Mouse (Mus musculus) natural killer cell, adult 2 months (primary cell): Measurements from ENCODE around the gene B4galnt3.

Experiments used
- DNase-seq, 2 experiments: peaks; one replicate each; pipeline ENCODE4 v3.0.0; 2022; ENCODE audit warnings: low spot score in 2 of 2

B4galnt3 gene

DNA sequence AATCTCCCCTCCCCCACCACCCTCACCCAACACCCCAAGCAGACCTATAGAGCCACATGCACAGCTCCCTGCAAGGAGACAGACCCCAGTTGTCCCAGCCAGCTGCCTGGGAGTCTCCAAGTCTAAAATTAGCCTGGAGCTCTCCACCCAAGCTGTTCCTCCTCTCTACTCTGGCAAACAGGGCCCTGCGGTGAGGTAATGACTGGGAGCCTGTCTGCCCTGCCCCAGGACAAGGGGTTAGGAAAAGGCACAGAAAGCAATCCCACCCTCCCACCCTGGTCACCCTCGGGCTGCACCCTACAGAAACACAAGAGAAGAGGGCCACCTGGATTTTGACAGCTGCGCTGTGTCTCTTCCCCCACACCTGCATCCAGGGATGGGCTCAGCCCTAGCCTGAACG is 19.5 kb downstream of the B4galnt3 start:
- DNase-seq, result no peak

DNA sequence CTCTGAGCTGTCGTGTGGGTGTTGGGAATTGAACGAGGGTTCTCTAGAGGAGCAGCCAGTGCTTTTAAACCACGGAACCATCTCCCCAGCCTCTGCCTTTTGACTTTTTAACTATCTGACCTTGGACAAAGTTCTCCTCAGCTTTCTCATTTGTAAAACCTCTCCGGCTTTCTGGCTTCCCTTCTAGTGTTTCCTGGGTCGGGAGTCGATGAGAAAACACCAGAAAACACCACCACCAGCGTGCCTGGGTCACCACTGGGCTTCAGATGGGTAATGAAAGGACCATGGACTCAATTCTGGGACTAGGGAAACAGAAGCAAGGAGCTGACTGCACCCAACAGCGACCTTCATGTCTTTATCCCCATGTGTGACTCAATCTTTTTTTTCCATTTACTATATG is 20.2 kb downstream of the B4galnt3 start:
- DNase-seq, result no peak

GRCm38 (mm10) chr6:120264151-120264550 is 30.2 kb downstream of the B4galnt3 start:
- no peak for DNase-seq

GRCm38 (mm10) chr6:120263608-120264007 is 30.8 kb downstream of the B4galnt3 start:
- DNase-seq, result no peak

DNA sequence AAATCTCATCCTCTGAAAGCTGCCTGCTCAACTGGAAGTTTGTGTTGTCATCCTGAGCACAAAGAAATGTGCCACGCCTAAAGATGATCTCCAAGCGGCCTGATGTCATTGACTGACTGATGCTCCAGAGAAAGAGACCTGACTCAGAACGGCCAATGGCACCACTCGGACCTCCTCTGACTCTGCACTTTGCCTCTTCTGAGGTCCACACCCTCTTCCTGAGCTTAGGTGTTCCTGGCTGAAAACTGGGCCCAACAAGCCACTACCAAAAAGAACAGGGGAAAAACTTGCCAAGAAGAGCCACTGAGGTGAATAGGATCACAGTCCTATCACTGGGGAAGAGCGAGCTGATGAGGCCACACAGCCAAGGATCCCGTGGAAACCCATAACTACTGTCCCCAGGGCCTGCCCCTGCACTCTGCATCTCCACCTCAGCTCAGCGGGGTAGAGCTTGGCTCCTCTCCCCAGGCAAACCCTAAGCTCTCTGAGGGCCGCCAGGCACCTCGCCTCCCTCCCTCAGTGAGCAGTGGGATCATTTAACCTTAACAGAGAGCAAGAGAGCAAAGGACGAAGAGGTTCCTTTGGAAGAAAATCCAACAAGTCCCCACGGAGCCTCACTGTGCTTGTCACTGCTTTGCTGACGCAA is 31.4 kb downstream of the B4galnt3 start:
- DNase-seq, result no peak

DNA sequence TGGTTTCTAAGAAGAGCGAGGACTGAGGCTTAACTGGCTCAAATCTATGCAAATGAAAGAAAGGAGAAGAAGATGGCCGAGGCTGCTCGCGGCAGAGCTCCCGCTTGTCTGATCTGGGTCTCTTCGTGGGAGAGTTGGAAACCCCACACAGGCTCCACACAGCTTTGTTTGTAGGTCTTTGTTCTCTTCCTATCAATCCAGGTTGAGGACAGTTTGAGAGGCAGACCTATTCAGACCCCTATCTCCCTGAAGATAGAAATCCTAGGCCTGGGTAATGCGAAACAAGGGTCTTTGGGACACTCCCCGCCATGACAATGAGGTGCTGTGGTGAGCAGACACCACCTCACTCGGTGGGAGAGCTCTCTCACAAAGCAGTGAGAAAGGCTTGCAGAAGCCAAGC is 34.9 kb downstream of the B4galnt3 start:
- DNase-seq, result no peak

DNA sequence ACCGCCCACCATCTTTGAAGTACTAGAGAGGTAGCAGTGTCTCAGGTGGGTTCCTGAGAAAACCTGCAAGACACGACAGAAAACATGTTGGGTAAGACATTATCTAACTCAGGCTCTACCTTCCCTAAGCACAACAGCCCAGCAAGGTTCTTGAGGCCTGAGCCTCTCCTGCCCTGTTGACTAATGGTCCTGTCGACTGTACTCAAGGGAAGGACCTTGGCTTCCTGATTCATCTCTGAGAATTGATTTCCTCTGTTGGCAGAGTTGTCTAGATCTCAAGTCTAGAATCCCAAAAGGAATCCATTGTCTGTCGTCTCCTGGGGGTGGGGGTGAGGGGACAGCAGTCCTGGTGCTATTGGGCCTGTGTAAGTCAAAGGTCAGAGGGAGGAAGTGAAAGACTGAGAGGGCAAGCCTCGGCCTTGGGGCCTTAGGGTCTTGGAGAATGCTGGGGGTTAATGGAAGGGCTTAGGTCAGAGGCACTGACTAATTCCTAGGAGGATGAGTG is 37.9 kb downstream of the B4galnt3 start:
- DNase-seq, result no peak

DNA sequence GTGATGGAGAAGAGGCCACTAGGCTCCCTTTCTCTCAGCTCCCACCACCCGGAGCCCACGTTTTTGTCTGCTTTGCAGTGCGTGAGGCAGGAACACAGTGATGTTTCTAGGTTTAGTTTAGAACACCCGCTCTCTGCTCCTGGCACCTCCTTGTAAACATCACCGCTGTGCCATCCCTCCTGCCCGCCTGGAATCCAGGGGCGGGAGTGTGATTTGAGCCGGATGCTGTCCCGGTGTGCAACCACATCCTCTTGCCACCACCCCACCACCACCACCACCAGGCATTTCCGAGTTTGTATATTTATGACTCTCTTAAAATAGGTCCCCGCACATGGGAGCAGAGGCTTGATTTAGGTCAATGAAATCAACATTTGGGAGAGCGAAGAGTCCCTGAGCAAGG is 38.7 kb downstream of the B4galnt3 start:
- no peak for DNase-seq

- DNase-seq, result no peak
Observed at GRCm38 (mm10) chr6:120255144-120255543, 39.2 kb downstream of the B4galnt3 start.

DNA sequence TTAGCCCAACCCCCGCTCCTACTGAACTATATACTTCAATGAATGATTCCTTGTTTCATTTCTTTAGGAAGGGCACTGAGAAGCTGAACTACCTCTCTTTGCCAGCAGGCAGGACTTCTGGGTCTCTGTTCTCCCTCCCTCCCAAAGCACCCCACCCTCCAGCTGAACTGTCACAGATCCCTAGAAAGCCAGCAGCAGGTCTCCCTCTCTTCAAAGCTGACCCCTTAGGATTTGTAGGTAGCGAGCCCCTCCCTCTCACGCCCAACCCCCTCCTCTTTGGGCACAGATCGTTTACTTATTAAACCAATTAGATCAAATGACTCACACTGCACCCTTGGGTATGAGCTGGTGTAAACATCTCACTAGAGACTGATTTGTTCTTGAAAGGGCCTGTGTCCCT is 39.7 kb downstream of the B4galnt3 start:
- DNase-seq, result no peak

GRCm38 (mm10) chr6:120252741-120253140 is 41.6 kb downstream of the B4galnt3 start:
- no peak for DNase-seq

DNA sequence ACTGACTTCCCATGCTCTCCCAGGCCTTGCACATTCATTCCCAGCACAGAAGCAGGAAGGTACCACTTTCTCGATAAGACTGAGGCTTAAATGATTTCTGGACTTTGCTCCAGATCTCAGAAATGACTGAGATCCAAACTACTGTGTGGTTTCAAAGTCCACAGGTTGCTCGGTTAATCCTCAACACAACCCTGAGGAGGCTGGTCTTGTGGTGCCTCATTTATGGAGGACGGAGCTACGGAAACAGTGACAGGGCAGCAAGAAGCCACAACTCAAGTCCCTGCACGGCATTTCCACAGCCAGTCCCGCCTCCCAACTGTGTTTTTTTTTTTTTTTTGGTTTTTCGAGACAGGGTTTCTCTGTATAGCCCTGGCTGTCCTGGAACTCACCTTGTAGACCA is 43.3 kb downstream of the B4galnt3 start:
- no peak for DNase-seq

- no peak for DNase-seq
Observed at GRCm38 (mm10) chr6:120249831-120250230, 44.5 kb downstream of the B4galnt3 start.

DNA sequence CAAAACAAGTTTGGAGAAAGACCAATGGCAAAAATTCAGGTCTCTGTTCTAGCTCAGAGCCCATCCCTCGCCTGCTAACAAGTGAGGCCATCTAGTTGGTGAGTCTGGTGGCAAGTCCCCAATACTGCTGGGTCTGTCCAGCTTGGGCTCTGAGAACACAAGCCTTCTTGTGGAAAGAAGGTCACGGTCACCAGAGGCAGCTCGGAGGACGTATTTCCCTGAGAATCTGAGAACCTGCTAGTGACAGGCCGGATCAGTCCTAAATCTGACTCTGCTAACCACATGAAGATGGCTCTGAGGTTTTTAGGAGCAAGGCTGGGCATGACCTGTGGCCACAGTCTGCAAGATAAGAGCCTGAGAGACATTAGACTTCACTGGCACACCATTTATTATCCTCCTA is 47.7 kb downstream of the B4galnt3 start:
- DNase-seq, result no peak

GRCm38 (mm10) chr6:120243250-120243649 is 51.1 kb downstream of the B4galnt3 start:
- no peak for DNase-seq

- DNase-seq, result no peak
Observed at GRCm38 (mm10) chr6:120242530-120242929, 51.8 kb downstream of the B4galnt3 start.

DNA sequence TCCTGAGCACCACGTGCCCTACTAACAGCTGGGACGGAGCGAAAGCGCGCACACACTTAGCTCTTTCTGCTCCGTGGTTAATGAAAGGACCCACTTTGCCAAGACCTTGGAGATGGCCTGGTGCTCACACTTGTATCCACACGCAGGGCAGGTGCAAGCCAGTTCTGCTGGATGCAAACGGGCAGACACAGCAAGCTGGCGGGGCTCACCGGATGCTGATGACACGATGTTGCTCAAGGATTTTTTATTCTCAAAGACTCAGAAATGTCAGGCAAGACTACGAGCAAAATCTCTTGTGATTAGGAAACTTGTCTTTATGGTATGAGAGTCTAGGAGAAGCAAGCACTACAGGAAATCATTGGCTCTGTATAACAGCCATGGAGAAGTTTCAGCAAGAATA is 52.9 kb downstream of the B4galnt3 start:
- no peak for DNase-seq

GRCm38 (mm10) chr6:120240461-120240860 is 53.9 kb downstream of the B4galnt3 start:
- no peak for DNase-seq

DNA sequence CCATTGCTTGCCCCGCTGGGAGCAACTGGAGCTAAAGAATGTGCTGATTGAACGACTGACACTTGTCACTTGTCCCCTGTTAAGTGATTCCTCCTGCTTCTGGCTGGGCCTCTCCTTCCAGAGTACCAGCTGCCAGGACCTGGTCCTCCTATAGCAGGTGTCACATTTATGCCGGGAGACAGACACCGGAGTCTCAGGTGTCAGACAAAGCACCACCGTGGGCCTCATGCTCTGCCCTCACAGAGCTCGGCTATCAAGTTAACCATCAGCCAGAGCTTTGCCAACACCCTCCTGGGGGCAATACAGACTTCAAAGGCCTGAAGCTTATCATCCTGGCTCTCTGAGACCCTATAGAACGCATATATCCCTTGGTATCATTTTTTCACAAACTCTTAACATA is 58.5 kb downstream of the B4galnt3 start:
- no peak for DNase-seq

GRCm38 (mm10) chr6:120232885-120233284 is 61.5 kb downstream of the B4galnt3 start:
- DNase-seq, result no peak

DNA sequence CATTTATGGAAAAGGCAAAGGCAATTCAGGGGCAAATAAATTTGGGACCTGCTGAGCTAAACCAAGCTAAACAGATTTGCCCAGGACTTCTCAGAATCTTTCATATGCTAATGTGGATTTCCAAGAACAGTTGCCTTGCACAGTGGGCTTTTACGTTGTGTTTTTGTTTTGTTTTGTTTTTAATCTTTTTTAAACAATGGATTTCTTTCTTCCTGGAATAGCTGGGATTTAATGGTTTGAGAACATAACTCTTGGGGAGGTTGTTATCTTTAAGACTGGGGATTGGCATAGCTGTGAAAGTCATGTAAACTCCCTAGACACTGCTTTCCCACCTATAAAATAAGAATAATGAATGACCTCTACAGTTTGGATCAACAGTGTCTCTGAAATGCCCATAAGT is 63.9 kb downstream of the B4galnt3 start:
- no peak for DNase-seq

DNA sequence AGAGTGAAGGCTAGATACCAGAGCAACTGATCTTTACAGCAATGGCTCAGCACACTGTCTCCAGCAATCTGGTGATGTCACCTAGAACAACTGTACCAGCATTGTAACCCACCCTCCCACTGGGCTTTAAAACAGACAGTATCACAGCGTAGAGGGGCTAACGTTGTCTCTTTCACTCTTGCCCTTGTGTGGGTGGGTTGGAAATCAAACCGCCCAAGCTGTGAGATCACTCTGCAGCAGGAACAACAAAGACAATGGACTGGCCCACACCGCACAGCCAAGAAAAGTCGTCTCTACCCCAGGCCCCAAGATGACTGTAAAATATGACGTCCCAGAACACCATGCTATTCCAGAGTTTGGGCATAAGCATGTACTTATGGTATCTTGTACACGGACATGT is 64.6 kb downstream of the B4galnt3 start:
- no peak for DNase-seq

- no peak for DNase-seq
Observed at GRCm38 (mm10) chr6:120227068-120227467, 67.3 kb downstream of the B4galnt3 start.

DNA sequence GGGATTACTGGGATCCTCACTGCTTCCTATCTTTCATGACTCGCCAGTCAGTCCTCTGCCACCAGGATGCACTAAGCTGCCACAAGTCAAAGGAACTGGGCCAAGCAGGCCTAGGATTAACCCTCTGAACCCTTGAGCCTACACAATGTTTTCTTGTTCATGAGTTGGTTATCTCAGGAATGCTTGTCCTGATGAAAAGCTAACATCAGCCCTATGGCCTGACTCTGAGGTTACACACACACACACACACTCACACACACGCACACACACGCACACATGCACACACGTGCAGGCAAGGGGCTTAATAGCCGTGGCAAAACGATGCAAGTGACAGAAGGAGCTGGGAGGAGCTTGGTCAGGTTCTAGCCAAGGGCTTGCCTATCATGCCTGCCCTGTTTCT is 69.0 kb downstream of the B4galnt3 start:
- no peak for DNase-seq
